Mouse (Mus musculus) liver, adult 2 months (tissue): ENCODE data around the gene Spag6l.

Experiments used
- CTCF ChIP-seq: fragments of 200-500 bp; IDR thresholded peaks from 2 replicates; pipeline ENCODE4 v1.5.1; 2011; ENCODE audit warnings: low read depth, low read length, control low read depth
- POLR2A ChIP-seq: fragments of 200-500 bp; IDR thresholded peaks from 2 replicates; pipeline ENCODE4 v1.6.1; 2011; ENCODE audit warnings: low read length, control low read depth; ENCODE audit not compliant: insufficient read depth; ENCODE audit errors: extremely low read depth

DNA sequence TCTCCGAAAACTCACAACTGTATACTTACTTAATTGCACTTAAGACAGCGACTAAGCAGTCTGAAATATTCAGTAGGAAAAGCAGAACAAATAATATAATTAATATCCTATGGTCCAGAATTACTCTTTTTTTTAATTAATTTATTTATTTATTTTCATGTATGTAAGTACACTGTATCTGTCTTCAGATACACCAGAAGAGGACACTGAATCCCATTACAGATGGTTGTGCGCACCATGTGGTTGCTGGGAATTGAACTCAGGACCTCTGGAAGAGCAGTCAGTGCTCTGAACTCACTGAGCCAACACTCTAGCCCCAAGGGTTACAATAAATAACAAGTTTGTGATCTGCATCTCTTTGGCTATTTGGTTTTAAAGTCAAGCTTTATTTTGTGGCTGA, 415 bp upstream of the Spag6l start:
- no peak for TF ChIP-seq CTCF
- no peak for TF ChIP-seq POLR2A
